Mouse (Mus musculus) adrenal gland, postnatal 14 days (tissue): ENCODE results near the gene Tbc1d30. TPM values are rescaled to one million over a fixed set of nuclear protein-coding genes. Genes with fewer than 3 reads are reported as not detected.

Source experiments
- DNase-seq: peaks from one replicate; pipeline ENCODE4 v3.0.0; 2021; ENCODE audit warnings: mixed read lengths
- total RNA-seq: library from RNA; stranded (reverse); gene quantifications from 2 replicates; pipeline ENCODE4 v1.2.3, GENCODE M21; 2021

The Tbc1d30 gene
- total RNA-seq, 1 experiment from 2014 or later: 4.2 TPM

DNA sequence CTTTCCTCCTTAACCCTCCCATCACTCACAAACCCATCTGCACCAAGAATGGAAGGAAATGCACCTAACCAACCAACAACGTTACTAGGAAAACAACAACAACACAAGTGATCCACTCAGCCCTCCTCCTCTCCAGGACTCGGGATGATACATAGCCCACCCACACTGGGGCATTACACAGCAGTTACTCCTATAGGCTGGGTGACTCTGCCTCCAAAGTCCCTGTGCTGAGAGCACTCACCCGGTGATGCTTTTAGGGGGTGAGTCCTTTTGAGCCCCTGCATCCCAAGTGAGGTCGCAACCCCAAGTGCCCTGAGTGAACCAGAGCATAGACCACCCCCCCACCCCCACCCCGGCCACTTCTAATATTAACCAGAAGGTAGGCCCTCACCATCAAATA lies 123.7 kb downstream of the Tbc1d30 start:
- no peak for DNase-seq

- no peak for DNase-seq
These were observed 125.4 kb downstream of the Tbc1d30 start for GRCm38 (mm10) chr10:121225636-121226035.

- no peak for DNase-seq
These were observed 128.2 kb downstream of the Tbc1d30 start for GRCm38 (mm10) chr10:121222881-121223280.

GRCm38 (mm10) chr10:121218616-121219015 lies 132.5 kb downstream of the Tbc1d30 start:
- DNase-seq: no peak

DNA sequence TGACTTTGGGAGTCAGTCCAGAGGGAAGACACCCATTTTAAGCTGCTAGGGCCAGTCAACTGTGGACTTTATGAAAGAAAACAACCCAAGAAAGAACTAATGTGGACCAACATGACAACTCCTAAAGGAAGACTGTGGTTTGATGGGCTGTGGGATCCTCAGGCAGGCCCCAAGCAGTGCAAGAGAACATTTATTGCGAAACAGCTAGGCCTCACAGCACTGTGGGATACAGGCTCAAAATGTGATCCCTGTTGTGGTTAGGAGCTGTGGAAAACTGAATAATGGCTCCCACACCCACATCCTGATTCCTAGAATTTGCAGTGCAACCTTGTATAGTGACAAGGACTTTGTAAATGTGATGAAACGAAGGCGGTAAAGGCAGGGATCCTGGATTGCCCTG lies 134.3 kb downstream of the Tbc1d30 start:
- no peak for DNase-seq

Other genes with a start within 250 kb of the Tbc1d30 start
- gene Gns, start 13.8 kb upstream of the Tbc1d30 start, total RNA-seq: 126 and 138 TPM in 2 replicates
- gene Rassf3, start 125.1 kb upstream of the Tbc1d30 start, total RNA-seq: 40.1 and 41.1 TPM in 2 replicates
- gene Tbk1, start 235.5 kb upstream of the Tbc1d30 start, total RNA-seq: 37.3 and 39.5 TPM in 2 replicates